8 mouse cellular contexts compared by ENCODE assay signal in genomic region chr6:113890858-113891213, GRCm38 (mm10).
DNase-seq lines count a peak whose midpoint lies in the region; ATAC-seq and TF ChIP-seq lines count a peak whose summit lies in the region.

No protein-coding gene starts in this region.

- peak; percentile 12 for DNase-seq in embryo, embryonic 9.5 days (ENCODE audit: extremely low spot score)
- no peak for DNase-seq in embryo, embryonic 10 days (ENCODE audit: low spot score)
- no peak for DNase-seq in neural tube, embryonic 11.5 days (ENCODE audit: low spot score)
- DNase-seq in neural tube, embryonic 10.5 days (ENCODE audit: extremely low spot score, low spot score) = no peak
- DNase-seq in liver, embryonic 11.5 days (ENCODE audit: low spot score) = no peak
- DNase-seq in stomach, postnatal 0 days (ENCODE audit: low spot score) = no peak
- DNase-seq in adrenal gland, postnatal 36 days = no peak
- no peak for DNase-seq in urinary bladder, postnatal 4 days (ENCODE audit: low spot score in 2 of 2)

- H3K9ac ChIP-seq in neural tube, embryonic 11.5 days (ENCODE audit: low read length) = peak overlapping the region; percentile 39
- H3K9ac ChIP-seq in liver, embryonic 11.5 days (ENCODE audit: low read depth, low read length) = no peak overlapping the region
- H3K9ac ChIP-seq in stomach, postnatal 0 days (ENCODE audit: low read length) = no peak overlapping the region

- WGBS in neural tube, embryonic 11.5 days = 1% methylated on average over 10 of the region's 10 CpGs
- 5% methylated on average over 10 of the region's 10 CpGs for WGBS in liver, embryonic 11.5 days
- WGBS in stomach, postnatal 0 days = 2% methylated on average over 10 of the region's 10 CpGs

- peak overlapping the region; percentile 36 for H3K4me3 ChIP-seq in neural tube, embryonic 11.5 days (ENCODE audit: low read depth, low read length)
- peak overlapping the region; percentile 38 for H3K4me3 ChIP-seq in liver, embryonic 11.5 days (ENCODE audit: low read depth, low read length)
- H3K4me3 ChIP-seq in stomach, postnatal 0 days (ENCODE audit: low read depth, low read length) = peak overlapping the region; percentile 27

- TF ChIP-seq CTCF in stomach, postnatal 0 days (IDR thresholded peaks at IDR 0.05; ENCODE audit: low read depth) = no peak

- peaks cover 23% of the 10 kb centered on the region for H3K27me3 ChIP-seq in neural tube, embryonic 11.5 days (ENCODE audit: control insufficient read depth, insufficient read depth, low read length)
- H3K27me3 ChIP-seq in liver, embryonic 11.5 days (replicated peaks; ENCODE audit: control insufficient read depth, insufficient read depth, low read length) = peaks cover 41% of the 10 kb centered on the region
- H3K27me3 ChIP-seq in stomach, postnatal 0 days (ENCODE audit: control insufficient read depth, insufficient read depth, low read length) = peaks cover 2% of the 10 kb centered on the region; the same call in 1 of the 2 replicates

- peak overlapping the region; percentile 66 for H3K4me2 ChIP-seq in neural tube, embryonic 11.5 days (ENCODE audit: low read depth)
- peak overlapping the region; percentile 57 for H3K4me2 ChIP-seq in liver, embryonic 11.5 days
- H3K4me2 ChIP-seq in stomach, postnatal 0 days (replicated peaks; ENCODE audit: low read depth) = peak overlapping the region; percentile 46

- no peaks in the 10 kb centered on the region for H3K9me3 ChIP-seq in neural tube, embryonic 11.5 days (ENCODE audit: control insufficient read depth, low read length)
- H3K9me3 ChIP-seq in liver, embryonic 11.5 days (ENCODE audit: control insufficient read depth, low read length) = no peaks in the 10 kb centered on the region
- no peaks in the 10 kb centered on the region for H3K9me3 ChIP-seq in stomach, postnatal 0 days (ENCODE audit: control insufficient read depth, low read length)

- no peak for TF ChIP-seq EP300 in stomach, postnatal 0 days (optimal IDR thresholded peaks at IDR 0.05)

- ATAC-seq in neural tube, embryonic 11.5 days (ENCODE audit: insufficient read depth, low FRiP score, low TSS enrichment) = peak; percentile 56
- no peak for ATAC-seq in liver, embryonic 11.5 days (replicated peaks; ENCODE audit: low FRiP score)
- no peak for ATAC-seq in stomach, postnatal 0 days (ENCODE audit: low FRiP score, low TSS enrichment)

- no peaks in the 10 kb centered on the region for H3K36me3 ChIP-seq in neural tube, embryonic 11.5 days (ENCODE audit: control insufficient read depth, insufficient read depth, low read length)
- H3K36me3 ChIP-seq in liver, embryonic 11.5 days (ENCODE audit: control insufficient read depth, insufficient read depth, low read length) = no peaks in the 10 kb centered on the region
- H3K36me3 ChIP-seq in stomach, postnatal 0 days (ENCODE audit: control insufficient read depth, insufficient read depth, low read length) = no peaks in the 10 kb centered on the region

- H3K4me1 ChIP-seq in neural tube, embryonic 11.5 days (ENCODE audit: control insufficient read depth, insufficient read depth, low read length) = no peaks in the 10 kb centered on the region; the same call in 1 of the 2 replicates
- H3K4me1 ChIP-seq in liver, embryonic 11.5 days (replicated peaks; ENCODE audit: control insufficient read depth, insufficient read depth, low read length) = no peaks in the 10 kb centered on the region
- no peaks in the 10 kb centered on the region for H3K4me1 ChIP-seq in stomach, postnatal 0 days (replicated peaks; ENCODE audit: control insufficient read depth, insufficient read depth)

- H3K27ac ChIP-seq in neural tube, embryonic 11.5 days (ENCODE audit: low read depth, low read length) = no peak overlapping the region
- H3K27ac ChIP-seq in liver, embryonic 11.5 days (ENCODE audit: low read depth, low read length) = no peak overlapping the region
- H3K27ac ChIP-seq in stomach, postnatal 0 days (replicated peaks) = no peak overlapping the region
